Mouse (Mus musculus): ENCODE measurements around the gene 1190007I07Rik. TPM values are rescaled to one million over a fixed set of nuclear protein-coding genes. Genes with fewer than 3 reads are reported as not detected.

The 1190007I07Rik gene
- polyA plus RNA-seq (2017; shearing (Covaris generic)), result 14.8 TPM

DNA sequence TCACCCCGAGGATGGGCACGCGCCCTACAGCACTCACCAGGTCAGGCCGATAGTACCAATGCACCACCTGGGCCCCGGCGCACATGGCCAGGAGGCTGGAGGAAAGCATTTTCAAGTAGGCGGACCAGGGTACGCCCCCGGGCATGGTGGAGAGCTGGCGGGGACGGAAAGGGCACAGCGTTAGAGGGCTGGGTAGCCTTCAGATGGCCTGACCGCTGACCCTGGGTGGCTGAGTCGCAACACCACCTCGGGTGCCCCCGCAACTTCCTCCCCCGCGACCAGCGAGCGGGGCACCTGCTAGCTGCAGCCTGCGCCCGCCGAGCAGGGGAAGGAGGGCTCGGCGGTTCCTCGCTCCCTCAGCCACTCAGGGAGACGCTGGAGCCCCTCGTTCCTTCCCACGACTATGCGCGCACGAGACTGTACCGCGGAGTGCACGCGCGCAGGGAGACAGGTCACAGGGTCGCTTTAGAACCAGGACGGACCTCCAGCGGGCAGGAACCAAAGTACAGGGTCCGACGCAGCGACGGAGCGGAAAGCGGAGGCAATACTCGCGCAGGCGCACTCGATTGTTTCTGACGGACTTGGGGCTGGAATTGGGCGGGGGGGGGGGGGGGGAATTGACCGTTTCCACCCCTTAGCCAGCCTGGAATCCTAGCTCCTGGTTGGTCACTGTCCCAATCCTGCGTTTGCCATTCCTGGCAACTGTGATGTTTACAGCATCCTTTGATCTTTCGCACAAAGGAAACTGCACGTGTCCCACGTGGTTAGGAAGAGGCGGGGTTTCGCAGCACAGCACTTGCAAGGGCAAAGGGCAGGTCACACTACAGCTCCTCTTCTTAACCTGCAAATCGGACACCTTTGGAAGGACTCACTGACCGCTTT is at the start of gene 1190007I07Rik:
Gene 1190007I07Rik, minus strand, starts transcription at position 558 of the 882 bp plus-strand sequence.

GRCm38 (mm10) chr10:82629586-82630255 is 6.7 kb upstream of the 1190007I07Rik start, which contains the start of gene Tdg:
Gene Tdg, plus strand, starts transcription at chr10:82629828.

Other genes with a start within 250 kb of the 1190007I07Rik start
- gene Gm1553, start 130.6 kb downstream of the 1190007I07Rik start, polyA plus RNA-seq (2017; shearing (Covaris generic)), result not detected
- gene Tdg, start 6.6 kb upstream of the 1190007I07Rik start, polyA plus RNA-seq (2017; shearing (Covaris generic)), result 90.3 TPM
- gene Glt8d2, start 67.4 kb upstream of the 1190007I07Rik start, polyA plus RNA-seq (2017; shearing (Covaris generic)), result not detected
- 26.2 TPM for gene Hcfc2, start 72.9 kb upstream of the 1190007I07Rik start, polyA plus RNA-seq (2017; shearing (Covaris generic))
- gene Nfyb, start 140.9 kb upstream of the 1190007I07Rik start, polyA plus RNA-seq (2017; shearing (Covaris generic)), result 50.9 TPM
- 72.3 TPM for gene Txnrd1, start 210.7 kb upstream of the 1190007I07Rik start, polyA plus RNA-seq (2017; shearing (Covaris generic))
- 0.49 TPM for gene Eid3, start 243.4 kb upstream of the 1190007I07Rik start, polyA plus RNA-seq (2017; shearing (Covaris generic))